Mouse (Mus musculus): ENCODE results near the gene Wdsub1.

Gene Wdsub1

DNA sequence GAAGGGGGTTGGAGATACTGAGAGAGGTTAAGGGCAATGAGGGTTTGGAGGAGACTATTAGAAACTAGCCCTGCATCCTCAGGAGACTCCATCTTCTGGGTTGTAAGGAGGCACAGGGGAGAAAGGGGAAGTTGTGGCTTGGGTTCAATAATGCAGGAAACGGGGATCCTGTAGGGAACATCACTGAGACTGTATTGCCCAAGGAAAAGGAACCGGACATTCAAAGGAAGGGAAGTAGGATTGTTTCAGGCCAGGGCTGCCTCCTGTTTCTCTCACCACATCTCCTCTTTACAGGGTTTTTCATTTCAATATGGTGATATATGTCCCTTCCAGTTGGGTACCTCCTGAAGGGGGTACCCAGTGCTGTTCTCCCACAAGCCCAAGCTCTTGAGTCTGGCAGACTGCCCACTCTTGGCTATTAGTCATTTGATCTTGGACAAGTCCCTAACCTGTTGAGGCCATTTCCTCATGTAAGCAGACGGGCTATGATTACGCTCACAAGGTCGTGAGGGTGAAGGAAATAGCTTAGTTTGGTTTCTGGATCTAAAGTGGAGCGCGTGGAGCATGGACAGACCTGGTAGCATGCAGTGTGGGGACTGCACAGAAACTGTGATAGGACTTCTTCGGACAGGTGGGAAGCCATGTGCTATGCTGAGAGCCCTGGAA lies 79.5 kb downstream of the Wdsub1 start:
- peak; percentile 54 for DNase-seq

Data from kidney, postnatal 10 days (tissue).